Mouse (Mus musculus): ENCODE results near the gene Sirt3. TPM values are rescaled to one million over a fixed set of nuclear protein-coding genes. Genes with fewer than 3 reads are reported as not detected.

The Sirt3 gene
- polyA plus RNA-seq (2012; ENCODE audit: low replicate concordance) = 25.2 and 43.6 TPM in 2 replicates

DNA sequence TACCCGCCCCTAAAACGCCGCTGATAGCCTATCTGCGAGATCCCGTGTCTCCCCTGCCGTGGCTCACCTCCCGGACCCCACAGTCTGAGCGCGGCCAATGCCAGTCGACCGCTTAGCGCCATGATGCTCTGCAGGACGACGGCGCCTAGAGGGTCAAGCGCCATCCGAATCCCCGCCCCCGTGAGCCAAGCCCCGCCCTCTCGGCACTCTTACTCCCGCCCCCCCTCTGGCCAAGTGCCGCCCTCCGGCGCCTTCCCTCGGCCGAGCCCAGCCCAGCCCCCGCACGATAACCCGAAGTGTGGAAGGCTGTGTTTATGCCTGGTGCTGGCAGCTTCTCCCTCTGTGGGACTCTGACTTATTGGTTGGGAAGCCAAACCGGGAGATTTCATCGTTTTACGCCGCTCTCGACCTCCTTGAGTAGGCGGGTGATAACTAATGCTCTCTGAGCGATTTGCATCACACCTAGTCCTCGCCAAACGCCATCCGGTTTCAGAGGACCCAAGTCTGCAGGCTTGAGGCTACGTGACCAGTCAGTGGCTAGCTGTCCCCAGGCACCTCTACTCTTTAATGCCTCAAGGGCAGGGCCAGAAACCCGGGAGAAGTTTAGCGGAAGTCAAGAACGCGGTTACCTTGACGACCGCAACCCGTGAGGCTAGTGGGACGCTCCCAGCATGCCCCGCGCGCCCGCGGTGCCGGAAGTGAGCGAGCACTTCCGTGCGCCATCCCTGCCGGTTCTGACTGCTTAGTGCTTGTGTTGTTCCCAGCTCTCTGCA lies at the start of gene Sirt3, which contains the start of gene Psmd13:
Gene Sirt3, minus strand, starts transcription at position 614 of the 773 bp plus-strand sequence.
Gene Psmd13, plus strand, starts transcription at position 273 of the 773 bp plus-strand sequence.

DNA sequence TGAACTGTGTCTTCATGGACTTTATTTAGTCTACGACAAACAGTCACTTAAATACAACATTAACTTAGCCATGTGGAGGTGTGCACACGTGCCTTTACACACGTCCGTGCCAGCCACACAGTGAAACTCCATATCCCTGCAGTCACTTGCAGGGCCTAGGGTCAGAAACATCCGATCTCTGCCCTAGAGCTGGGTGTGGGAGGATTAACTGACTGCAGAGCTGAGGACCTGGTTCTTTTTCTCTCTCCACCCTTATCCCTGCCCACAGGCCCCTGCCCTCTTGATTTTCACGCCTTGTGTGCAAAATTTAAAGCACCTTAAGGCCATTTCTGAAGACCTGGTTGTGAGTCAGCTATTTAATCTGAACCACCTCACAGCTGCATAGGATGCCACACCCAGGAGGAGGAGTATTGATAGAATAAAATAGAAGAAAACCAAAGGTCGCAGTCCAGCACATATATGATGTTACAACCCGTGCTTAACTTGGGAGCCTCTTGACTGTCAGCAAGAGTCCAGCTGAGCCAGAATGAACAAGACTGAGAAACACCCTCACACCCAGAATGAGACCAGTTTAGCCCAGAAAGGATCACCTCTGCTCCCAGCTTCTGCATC lies 38.4 kb upstream of the Sirt3 start, which contains the start of gene Nlrp6:
Gene Nlrp6, plus strand, starts transcription at position 485 of the 612 bp plus-strand sequence.

DNA sequence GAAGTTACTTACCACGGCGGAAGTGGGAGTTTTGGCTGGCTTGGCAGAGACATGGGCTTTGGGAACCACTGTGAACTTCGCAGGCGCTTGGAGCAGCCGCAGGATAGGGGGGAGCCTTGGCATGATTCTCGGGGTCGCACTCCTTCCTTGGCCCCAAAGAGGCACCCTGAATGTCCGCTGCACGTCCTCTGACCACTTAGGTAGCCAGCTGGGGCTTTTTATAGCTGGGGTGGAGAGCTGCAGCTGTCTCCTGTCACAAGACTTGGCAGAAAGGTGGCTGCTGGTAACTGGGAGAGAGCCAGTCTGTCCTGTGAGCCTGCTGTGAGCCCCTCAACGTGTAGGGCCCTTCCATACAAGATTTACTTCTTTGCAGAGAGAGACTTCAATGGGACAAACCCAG lies 18.1 kb upstream of the Sirt3 start, which contains the start of gene Cox8b:
Gene Cox8b, minus strand, starts transcription at position 227 of the 400 bp plus-strand sequence.

DNA sequence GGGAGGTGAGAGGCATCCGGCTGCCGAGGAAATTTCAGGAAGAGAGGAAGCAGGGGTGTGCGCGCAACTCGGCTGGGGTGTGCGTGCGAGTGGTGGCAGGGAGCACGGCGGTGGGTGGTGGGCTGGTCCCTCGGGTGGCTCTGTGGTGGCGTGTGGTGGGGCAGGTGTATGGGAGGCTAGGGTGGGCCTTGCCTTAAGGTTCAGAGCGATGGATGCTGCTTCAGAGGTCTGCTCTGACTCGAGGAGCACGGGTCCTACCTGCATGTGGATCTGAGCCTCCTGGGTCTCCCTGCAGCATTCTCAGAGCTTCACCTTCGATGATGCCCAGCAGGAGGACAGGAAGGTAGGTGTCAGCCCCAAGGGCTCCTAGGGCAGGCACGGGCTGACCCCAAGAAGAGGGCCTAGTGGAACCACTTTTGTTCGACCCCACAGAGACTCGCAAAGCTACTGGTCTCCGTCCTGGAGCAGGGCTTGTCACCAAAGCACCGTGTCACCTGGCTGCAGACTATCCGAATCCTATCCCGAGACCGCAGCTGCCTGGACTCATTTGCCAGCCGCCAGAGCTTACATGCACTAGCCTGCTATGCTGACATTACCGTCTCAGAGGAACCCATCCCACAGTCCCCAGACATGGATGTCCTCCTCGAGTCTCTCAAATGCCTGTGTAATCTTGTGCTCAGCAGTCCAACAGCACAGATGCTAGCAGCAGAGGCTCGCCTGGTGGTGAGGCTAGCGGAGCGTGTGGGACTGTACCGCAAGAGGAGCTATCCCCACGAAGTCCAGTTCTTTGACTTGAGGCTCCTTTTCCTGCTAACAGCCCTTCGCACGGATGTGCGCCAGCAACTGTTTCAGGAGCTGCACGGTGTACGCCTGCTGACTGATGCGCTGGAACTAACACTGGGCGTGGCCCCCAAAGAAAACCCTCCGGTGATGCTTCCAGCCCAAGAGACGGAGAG lies 24.3 kb downstream of the Sirt3 start, which contains the start of gene Bet1l:
Gene Bet1l, minus strand, starts transcription at position 28 of the 956 bp plus-strand sequence.

DNA sequence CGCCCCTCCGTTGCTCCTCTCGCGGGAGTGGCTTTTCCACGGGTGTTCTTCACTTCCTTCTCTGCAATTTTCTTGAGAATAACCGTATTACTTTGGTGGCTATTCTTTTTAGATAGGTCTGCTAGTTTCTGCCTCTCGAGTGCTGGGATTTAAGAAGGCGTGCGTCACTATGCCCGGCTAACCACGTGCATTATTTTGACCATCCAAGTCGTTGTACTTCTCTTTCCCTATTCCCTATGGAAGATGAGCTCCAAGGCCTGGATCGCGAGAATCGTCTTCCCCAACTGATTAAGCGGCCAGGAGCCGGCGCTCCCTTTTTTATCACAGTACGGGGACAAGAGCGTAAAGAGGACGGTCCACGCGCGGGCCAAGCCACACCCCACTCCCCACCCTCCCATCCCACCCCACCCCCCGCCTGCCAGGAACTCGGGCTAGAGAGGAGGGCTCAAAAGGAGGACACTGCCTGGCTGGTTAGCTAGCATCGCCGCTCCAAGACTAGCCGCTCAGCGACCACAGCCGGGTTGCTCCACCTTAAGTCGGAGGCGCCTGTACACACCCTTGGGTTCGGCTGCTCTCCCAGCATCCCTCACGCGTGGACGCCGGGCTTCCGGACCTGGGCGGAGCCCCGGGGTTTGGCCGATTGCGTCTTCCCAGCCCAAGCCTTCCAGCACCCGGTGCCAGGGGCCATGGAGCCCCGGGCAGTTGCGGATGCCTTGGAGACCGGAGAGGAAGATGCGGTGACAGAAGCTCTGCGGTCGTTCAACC lies 25.1 kb downstream of the Sirt3 start, which contains the start of gene Ric8a:
Gene Ric8a, plus strand, starts transcription at position 173 of the 765 bp plus-strand sequence.

DNA sequence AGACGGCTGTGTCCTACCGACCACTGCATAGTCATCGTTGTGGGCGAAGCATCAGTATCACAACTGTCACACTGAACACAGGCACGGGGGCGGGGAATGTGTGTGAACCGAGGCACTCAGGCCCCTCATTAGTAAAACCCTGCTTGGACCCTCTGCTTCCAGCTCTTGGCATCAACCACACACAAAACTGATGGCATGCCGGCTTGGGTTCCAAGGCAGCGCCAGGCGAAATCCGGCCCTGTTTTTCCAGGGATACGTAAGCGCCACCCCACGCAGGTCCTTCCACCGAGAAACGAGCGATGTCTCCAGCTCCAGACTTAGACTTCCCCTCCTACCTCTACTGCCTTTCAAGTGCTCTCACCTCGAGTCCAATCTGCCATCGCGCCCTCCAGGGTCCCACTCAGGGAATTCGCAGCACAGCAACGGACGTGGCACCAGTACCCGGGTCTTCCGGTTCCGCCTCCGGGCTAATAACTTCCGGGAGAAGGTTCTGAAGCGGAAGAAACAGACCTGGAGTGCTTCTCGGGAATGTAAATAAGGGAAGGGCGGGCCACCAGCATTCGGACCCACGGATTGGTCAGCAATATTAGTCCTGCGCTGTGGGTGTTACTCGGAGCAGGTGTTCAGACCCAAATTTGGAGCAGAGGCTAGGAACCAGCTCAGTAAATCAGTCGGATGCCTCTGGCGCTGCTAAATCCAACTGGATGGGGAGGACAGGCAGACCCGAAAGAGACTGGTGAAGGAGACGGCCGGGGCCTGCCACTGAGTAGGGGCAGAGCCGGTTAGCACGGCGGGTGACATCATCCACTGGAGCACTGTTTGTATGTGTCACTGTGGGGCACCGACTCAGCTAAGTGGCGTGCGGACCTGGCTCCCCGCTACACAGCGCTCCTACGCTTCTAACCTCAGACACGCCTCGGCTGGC lies 26.0 kb downstream of the Sirt3 start, which contains the start of gene Gm45785:
Gene Gm45785, minus strand, starts transcription at position 472 of the 925 bp plus-strand sequence.

DNA sequence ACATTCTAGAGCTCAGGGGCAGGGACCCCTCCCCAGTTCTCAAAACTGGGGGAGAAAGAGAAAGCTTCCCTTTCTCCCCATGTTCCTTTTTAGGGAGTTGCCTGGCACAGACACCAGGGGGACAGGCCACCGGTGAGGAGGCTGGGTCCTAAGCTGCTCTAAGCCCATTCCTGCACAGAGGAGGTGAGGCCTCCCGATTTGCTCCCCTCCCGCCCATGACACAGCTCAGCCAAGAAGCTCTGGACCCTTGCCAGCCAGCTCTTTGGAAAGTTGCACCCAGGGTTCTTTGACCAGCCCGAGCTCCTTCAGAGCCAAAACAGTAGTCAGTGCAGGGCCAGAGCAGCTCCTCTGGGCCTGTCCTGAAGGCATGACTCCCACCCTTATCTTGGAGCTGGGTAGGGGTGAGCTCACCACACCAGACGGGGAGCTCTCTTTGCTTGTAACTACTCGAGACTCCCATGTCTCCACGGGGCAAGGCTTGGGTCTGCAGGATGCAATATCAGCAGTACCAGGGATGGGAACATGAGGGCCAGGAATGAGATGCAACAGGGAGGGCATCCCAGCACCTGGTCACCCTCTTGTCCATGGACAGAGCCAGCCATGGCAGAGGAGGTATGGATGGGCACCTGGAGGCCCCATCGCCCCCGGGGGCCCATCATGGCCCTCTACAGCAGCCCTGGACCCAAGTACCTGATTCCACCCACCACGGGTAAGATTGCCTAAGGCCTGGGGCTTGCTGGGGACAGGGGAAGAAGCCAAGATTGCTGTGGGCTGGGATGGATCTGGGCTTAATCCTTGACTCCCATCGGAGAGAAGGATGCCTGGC lies 34.1 kb downstream of the Sirt3 start, which contains the start of gene Odf3:
Gene Odf3, plus strand, starts transcription at position 51 of the 826 bp plus-strand sequence.

DNA sequence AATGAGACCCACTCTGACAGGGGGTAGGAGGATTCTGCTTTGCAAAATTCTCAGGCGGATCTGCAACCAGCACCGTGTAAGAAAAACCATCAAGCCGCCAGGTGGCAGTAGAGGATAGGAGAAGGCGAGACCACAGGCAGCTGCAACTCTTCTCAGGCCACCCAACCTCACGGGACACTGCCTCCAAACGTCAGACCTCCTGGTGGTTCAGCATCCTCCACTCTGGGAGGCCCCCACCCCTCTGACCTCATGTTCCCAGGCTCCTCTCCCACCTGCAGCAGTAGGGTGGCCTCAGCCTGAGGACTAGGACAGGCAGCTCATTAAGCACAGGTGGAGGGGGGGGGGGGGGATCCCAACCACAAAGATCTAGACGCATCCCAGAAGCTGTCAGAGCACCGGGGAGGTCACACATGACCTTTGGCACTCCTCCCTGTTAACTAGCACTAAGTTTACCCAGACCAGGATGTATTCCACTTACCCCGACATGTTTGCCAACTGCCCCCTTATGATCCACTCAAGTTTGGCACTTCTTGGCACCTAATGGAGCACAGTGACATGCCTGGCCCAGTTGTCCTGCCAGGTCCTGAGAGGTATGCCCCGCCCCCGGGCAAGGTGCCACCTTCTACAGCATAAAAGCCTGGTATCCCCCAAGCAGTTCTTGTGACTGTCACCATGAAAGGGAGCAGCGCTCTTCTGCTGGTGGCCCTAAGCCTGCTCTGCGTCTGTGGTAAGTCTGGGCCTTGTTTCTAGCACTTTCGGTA lies 37.0 kb downstream of the Sirt3 start, which contains the start of gene Scgb1c1:
Gene Scgb1c1, plus strand, starts transcription at position 643 of the 761 bp plus-strand sequence.

DNA sequence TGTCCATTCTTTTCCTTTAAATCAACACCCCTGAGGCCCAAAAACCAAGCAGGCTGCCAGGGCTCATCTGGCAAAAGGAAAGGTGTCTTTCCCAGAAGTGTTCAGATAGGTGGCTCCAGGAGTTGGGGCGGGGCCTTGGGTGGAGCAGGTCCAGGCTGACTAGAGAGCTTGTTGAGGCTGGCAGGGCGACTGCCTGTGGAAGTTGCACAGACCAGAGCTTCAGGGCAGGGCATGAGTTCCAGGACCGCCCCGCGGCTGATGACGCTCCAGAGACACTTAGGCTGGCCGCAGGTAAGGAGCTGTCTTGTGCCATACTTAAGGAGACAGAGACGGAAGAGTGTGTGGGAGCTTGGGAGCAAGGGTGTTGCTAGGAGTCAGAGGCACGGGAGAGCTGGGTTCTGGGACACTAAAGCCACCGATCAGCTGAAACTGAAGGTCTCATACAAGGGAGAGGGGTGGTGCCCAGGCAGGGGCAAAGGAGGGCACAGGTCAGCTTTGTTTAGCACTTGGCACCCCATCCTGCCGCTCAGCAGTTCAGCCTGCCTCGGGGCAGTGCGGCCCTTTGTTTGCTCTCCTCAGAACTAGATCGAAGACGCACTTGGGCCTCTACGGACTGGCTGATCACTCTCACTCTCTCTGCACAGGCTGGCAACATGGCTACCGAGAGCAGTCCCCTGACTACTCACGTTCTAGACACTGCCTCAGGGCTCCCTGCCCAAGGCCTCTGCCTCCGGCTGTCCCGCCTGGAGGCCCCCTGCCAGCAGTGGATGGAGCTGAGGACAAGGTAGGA lies 46.9 kb downstream of the Sirt3 start, which contains the start of gene Urah:
Gene Urah, plus strand, starts transcription at position 51 of the 790 bp plus-strand sequence.

DNA sequence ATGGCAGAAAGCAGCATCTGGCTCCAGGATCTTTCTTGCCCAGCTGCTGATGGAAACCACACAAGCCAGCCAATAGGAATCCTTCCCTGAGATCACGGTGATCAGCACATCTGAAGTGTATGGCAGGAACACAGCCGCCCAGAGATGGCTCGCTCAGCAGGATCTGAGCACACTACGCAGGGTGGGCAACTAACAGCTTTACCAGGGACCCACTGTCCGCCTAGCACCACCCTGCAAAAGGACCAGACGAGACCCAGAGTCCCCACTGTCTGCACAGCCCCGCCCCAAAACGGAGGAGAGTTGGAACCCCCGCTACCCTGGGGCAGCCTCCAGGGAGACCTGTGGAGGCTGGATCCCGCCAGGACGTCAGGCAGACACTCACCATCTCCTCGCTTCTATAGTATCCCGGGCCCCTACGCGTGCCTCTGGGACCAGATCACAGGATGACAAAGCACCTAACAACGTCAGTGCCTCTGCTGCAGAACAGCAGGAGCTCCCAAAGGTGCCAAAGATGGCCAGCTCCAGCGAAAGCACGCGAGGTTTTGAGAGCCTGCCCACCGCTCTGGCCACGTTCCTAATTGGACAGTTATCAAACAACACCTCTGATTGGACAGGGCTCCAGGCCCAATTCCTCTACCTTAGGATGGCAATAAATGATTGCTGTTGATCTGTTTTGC lies 60.3 kb downstream of the Sirt3 start, which contains the start of gene Zfp941:
Gene Zfp941, minus strand, starts transcription at position 526 of the 677 bp plus-strand sequence.

Other genes with a start within 250 kb of the Sirt3 start
- gene Olfr53, start 235.9 kb downstream of the Sirt3 start, polyA plus RNA-seq (2012; ENCODE audit: low replicate concordance) = not detected in 2 replicates
- gene Olfr539, start 222.4 kb downstream of the Sirt3 start, polyA plus RNA-seq (2012; ENCODE audit: low replicate concordance) = 0.01 TPM in 1 of 2 replicates, not detected in the other
- not detected in 2 replicates for gene Olfr45, start 200.4 kb downstream of the Sirt3 start, polyA plus RNA-seq (2012; ENCODE audit: low replicate concordance)
- not detected in 2 replicates for gene Olfr541, start 185.0 kb downstream of the Sirt3 start, polyA plus RNA-seq (2012; ENCODE audit: low replicate concordance)
- gene Cyp2e1, start 118.6 kb downstream of the Sirt3 start, polyA plus RNA-seq (2012; ENCODE audit: low replicate concordance) = not detected in 2 replicates
- 0.18 TPM in 1 of 2 replicates, not detected in the other for gene Syce1, start 94.5 kb downstream of the Sirt3 start, polyA plus RNA-seq (2012; ENCODE audit: low replicate concordance)
- not detected in 2 replicates for gene Zfp941, start 60.1 kb downstream of the Sirt3 start, polyA plus RNA-seq (2012; ENCODE audit: low replicate concordance)
- gene Urah, start 47.3 kb downstream of the Sirt3 start, polyA plus RNA-seq (2012; ENCODE audit: low replicate concordance) = not detected in 2 replicates
- not detected in 2 replicates for gene Scgb1c1, start 36.8 kb downstream of the Sirt3 start, polyA plus RNA-seq (2012; ENCODE audit: low replicate concordance)
- gene Odf3, start 34.5 kb downstream of the Sirt3 start, polyA plus RNA-seq (2012; ENCODE audit: low replicate concordance) = not detected in 2 replicates
- gene Gm45785, start 26.0 kb downstream of the Sirt3 start, polyA plus RNA-seq (2012; ENCODE audit: low replicate concordance) = not detected in 2 replicates
- 84.4 and 159 TPM in 2 replicates for gene Ric8a, start 25.4 kb downstream of the Sirt3 start, polyA plus RNA-seq (2012; ENCODE audit: low replicate concordance)
- 5.3 and 13.3 TPM in 2 replicates for gene Bet1l, start 24.7 kb downstream of the Sirt3 start, polyA plus RNA-seq (2012; ENCODE audit: low replicate concordance)
- 14.0 and 45.3 TPM in 2 replicates for gene Psmd13, start 341 bp downstream of the Sirt3 start, polyA plus RNA-seq (2012; ENCODE audit: low replicate concordance)
- gene Cox8b, start 18.1 kb upstream of the Sirt3 start, polyA plus RNA-seq (2012; ENCODE audit: low replicate concordance) = not detected in 2 replicates
- 0.27 TPM in 1 of 2 replicates, not detected in the other for gene Nlrp6, start 38.6 kb upstream of the Sirt3 start, polyA plus RNA-seq (2012; ENCODE audit: low replicate concordance)
- 14.9 and 15.1 TPM in 2 replicates for gene Pgghg, start 59.1 kb upstream of the Sirt3 start, polyA plus RNA-seq (2012; ENCODE audit: low replicate concordance)
- not detected in 2 replicates for gene Ifitm5, start 68.0 kb upstream of the Sirt3 start, polyA plus RNA-seq (2012; ENCODE audit: low replicate concordance)
- not detected in 2 replicates for gene Gm45717, start 73.6 kb upstream of the Sirt3 start, polyA plus RNA-seq (2012; ENCODE audit: low replicate concordance)
- gene Ifitm2, start 73.7 kb upstream of the Sirt3 start, polyA plus RNA-seq (2012; ENCODE audit: low replicate concordance) = 17.6 and 125 TPM in 2 replicates
- gene Ifitm1, start 84.9 kb upstream of the Sirt3 start, polyA plus RNA-seq (2012; ENCODE audit: low replicate concordance) = 8.5 TPM in 2 replicates
- gene Ifitm3, start 128.5 kb upstream of the Sirt3 start, polyA plus RNA-seq (2012; ENCODE audit: low replicate concordance) = 25.7 and 51.0 TPM in 2 replicates
- 4.0 and 4.9 TPM in 2 replicates for gene Ifitm6, start 135.6 kb upstream of the Sirt3 start, polyA plus RNA-seq (2012; ENCODE audit: low replicate concordance)
- gene Gm17387, start 146.8 kb upstream of the Sirt3 start, polyA plus RNA-seq (2012; ENCODE audit: low replicate concordance) = not detected in 2 replicates
- gene B4galnt4, start 178.8 kb upstream of the Sirt3 start, polyA plus RNA-seq (2012; ENCODE audit: low replicate concordance) = 3.7 and 11.5 TPM in 2 replicates
- gene Pkp3, start 195.9 kb upstream of the Sirt3 start, polyA plus RNA-seq (2012; ENCODE audit: low replicate concordance) = 30.0 and 50.9 TPM in 2 replicates
- 44.4 and 49.0 TPM in 2 replicates for gene Sigirr, start 218.3 kb upstream of the Sirt3 start, polyA plus RNA-seq (2012; ENCODE audit: low replicate concordance)
- gene Ano9, start 235.5 kb upstream of the Sirt3 start, polyA plus RNA-seq (2012; ENCODE audit: low replicate concordance) = not detected in 2 replicates
- 25.5 and 46.6 TPM in 2 replicates for gene Ptdss2, start 240.1 kb upstream of the Sirt3 start, polyA plus RNA-seq (2012; ENCODE audit: low replicate concordance)

All from hematopoietic multipotent progenitor cell, adult 10-12 weeks (in vitro differentiated cells).